ENCODE assay signal across 24 mouse cellular contexts in the genomic region with DNA sequence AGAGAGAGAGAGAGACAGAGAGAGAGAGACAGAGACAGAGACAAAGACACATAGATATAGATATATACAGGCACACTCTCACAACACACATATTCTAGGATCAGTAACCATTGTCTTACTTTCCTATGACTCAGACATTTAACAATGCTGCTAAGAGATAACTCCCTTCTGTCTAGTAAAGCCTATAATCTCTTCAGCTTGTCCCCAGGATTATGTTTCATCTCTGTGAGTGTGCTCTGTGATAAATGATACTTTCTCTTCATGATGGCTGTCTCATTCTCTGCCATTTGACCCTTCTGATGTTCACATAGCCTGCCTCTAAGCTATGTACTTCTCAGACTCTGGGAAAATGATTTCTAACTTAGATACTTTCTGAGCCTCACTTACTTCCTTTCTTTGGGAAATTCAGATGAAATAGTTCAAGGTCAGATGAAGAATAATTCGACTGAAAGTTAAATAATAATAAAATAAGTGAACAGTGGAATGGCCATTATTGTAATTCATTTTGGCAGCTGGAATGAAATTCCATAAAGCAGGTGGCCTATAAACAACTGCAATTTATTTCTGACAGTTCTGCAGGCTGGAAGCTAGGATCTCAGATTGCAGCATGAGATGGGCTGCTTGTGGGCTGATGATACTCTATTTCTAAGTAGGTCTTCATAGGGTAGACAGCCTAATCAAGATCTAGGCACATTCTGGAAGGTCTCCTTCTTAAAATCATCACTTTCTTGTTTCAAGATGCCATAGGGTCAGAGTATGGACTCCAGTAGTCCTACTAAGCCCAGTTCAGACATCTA.
"Had no signal": no experiment of that assay in that cellular context is flagged by ENCODE, and none has a peak within 500 bp of the region (broad histone marks: within the 10 kb centered on the region; RNA-seq: fewer than 3 reads in every experiment).

No protein-coding gene starts in this region.

- H3K4me1 ChIP-seq: heart, embryonic 10.5 days; heart, embryonic 12.5 days; hindbrain, embryonic 10.5 days; hindbrain, embryonic 12.5 days; intestine, embryonic 15.5 days; limb, embryonic 15.5 days had no signal

- H3K27me3 ChIP-seq: heart, embryonic 12.5 days; hindbrain, embryonic 12.5 days; intestine, embryonic 15.5 days; limb, embryonic 15.5 days had no signal

- ATAC-seq: hindbrain, embryonic 16.5 days; inflammation-experienced regulatory T-cells, adult 6 months; intestine, embryonic 15.5 days; intestine, postnatal 0 days had no signal

- DNase-seq: gastrocnemius, adult 2 months; gastrocnemius, postnatal 10 days; gastrocnemius, postnatal 25 days; heart, adult 18-20 months; heart, postnatal 10 days; heart, postnatal 4 days; kidney, adult 18-20 months; kidney, adult 8-10 months; kidney, postnatal 14 days; kidney, postnatal 4 days had no signal

- H3K9me3 ChIP-seq: heart, embryonic 10.5 days; heart, embryonic 12.5 days; hindbrain, embryonic 10.5 days; hindbrain, embryonic 12.5 days; intestine, embryonic 15.5 days; limb, embryonic 15.5 days had no signal

- H3K36me3 ChIP-seq: heart, embryonic 10.5 days; heart, embryonic 12.5 days; hindbrain, embryonic 10.5 days; hindbrain, embryonic 12.5 days; intestine, embryonic 15.5 days; limb, embryonic 15.5 days had no signal

- H3K4me3 ChIP-seq: gastrocnemius, adult 2 months; heart, embryonic 10.5 days; heart, embryonic 12.5 days; hindbrain, embryonic 10.5 days; hindbrain, embryonic 12.5 days; intestine, embryonic 15.5 days; layer of hippocampus, adult 2 months; left cerebral cortex, adult 2 months; limb, embryonic 15.5 days had no signal

- H3K4me2 ChIP-seq: heart, embryonic 12.5 days; hindbrain, embryonic 12.5 days; hindbrain, embryonic 14.5 days; intestine, embryonic 15.5 days; limb, embryonic 15.5 days; liver, embryonic 11.5 days had no signal

- H3K9ac ChIP-seq: heart, embryonic 12.5 days; hindbrain, embryonic 12.5 days; hindbrain, embryonic 14.5 days; intestine, embryonic 15.5 days; limb, embryonic 15.5 days; liver, embryonic 14.5 days had no signal

- H3K27ac ChIP-seq: gastrocnemius, adult 2 months; heart, embryonic 10.5 days; hindbrain, embryonic 10.5 days; hindbrain, embryonic 12.5 days; hindbrain, embryonic 14.5 days; intestine, embryonic 15.5 days; layer of hippocampus, adult 2 months; left cerebral cortex, adult 2 months; limb, embryonic 15.5 days; liver, embryonic 14.5 days had no signal
